Mouse (Mus musculus) 3134 (cell line): ENCODE data around the gene Txndc15.
"Not testable (repeated sequence)": the region's sequence is repeated elsewhere in the genome, so short reads cannot be mapped to it uniquely, and the experiment has no call there.

Experiments
- DNase-seq: peaks from one replicate; pipeline ENCODE4 v3.0.0-alpha.2; 2011; ENCODE audit warnings: low spot score; ENCODE audit not compliant: insufficient read length; ENCODE audit errors: extremely low read depth

The Txndc15 gene

DNA sequence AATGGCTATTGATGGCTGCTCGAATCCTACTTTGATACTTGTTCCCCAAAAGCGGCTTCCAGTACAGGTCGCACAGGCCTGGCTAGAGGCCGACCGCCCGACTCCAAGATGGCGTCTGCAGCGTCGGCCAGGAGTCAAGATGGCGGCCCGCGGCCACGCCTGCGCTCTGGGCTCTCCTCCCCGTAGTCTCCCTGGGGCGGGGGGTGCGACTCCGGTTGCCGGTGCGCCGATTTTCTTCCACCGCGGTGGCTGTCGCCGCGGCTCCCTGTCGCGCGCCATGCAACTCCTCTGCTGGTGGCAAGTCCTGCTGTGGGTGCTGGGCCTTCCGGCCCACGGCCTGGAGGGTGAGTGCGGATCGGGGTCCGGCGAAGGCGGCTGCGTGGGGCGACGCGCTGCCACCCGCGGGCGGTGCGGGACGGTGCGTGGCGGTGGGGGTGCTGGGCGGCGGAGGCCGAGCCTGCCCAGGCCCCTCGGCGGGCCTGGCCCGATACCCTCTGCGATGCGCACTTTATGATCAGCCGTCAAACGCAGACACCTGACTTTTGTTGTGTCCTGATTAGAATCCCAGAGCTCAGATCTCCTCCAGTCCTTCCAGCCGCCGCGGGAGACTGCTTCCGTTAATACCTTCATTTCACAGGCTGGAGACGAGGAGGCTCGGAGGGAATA lies at the start of gene Txndc15:
Gene Txndc15 (plus strand): TSS at position 150 of the 666 bp plus-strand sequence.
- peak; percentile 85 for DNase-seq

DNA sequence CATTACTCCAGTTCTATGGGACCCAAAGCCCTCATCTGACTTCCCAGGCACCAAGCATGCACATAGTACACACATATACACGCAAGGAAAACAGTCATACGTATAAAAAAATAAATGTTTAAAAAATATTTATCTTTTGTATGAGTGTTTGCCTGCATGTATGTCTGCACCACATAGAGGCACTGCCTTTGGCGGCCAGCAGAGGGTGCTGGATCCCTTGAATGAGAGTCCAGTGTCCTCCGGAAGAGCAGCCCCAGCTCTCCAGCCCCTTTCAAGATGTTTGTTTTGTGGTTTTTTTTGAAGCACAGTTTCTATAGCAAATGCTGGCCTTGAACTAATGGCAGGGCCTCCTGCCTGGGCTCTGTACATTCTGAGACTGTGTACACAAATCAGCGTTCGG lies 45.9 kb upstream of the Txndc15 start:
- DNase-seq, result no peak

DNA sequence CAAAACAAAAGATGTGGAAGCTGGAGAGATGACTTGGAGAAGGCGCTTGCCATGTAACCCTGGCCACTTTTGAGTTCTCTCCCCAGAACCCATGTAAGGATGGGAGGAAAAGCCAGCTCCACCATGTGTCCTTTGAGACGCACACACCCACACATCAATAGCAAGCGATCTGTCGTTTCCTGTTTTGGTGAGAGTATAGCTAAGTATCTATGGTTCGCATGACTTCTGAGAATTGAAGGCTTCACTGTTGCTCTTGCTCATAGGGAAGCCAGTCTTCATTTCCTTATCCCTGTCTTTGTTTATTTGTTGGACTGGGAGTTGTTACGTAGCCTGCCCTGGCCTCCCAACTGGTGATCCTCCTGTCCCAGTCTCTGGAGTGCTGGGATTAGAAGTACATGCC lies 41.7 kb upstream of the Txndc15 start:
- no peak for DNase-seq

DNA sequence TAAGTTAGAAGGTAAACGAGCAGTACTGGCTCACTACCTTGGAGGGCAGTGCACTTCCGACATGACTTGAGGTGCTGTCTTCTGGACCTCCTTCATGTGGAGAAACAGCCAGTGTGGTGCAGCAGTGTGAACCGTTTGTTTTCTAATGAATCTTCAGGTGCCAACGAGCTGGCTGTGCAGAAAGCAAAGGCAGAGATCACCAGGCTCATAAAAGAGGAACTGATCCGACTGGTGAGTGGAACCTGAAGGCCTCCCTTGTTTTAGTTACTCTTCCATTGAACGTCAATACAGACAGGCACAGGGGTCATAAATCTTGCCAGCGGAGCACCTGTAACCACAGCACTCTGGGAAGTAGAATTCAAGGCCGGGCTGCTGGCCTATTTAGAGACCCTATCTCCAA lies 37.1 kb upstream of the Txndc15 start:
- no peak for DNase-seq

DNA sequence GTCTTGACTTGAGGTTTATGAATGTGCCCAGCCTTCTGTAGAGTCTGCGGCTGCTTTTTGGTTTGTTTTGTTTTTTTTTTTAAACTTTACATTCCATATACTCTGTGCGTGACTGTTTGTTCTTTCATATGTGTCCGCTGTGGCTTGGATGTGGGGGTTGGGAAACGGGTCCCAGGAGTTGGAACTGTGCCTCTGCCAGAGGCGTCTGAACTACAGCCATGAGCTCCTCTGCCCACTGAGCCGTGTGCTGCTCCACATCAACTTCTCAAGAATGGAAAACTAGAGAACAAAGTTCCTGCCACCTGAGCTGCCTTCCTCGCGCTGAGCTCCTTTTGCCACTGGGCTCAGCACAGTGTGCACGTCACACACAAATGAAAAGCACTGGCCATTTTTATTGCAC lies 32.2 kb upstream of the Txndc15 start:
- DNase-seq, result no peak

DNA sequence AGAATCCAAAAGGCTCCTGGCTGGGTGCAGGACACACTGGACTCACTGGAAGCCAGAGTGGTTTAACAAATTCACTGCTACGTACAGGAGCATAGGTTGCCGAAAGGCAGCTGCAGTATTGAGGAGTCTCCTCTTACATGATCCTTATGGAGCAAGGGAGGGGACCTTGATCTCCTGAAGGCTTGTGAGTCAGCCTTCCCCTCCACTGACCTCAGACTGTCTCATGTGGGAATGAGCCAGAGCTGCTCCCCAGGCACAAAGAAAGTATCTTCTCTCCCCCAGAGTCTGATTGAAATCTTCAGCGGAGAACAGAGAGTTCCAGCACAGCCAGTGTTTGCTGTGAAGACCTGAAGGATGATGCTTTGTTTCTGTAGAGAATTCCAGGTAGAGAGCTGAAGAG lies 30.9 kb upstream of the Txndc15 start:
- no peak for DNase-seq

DNA sequence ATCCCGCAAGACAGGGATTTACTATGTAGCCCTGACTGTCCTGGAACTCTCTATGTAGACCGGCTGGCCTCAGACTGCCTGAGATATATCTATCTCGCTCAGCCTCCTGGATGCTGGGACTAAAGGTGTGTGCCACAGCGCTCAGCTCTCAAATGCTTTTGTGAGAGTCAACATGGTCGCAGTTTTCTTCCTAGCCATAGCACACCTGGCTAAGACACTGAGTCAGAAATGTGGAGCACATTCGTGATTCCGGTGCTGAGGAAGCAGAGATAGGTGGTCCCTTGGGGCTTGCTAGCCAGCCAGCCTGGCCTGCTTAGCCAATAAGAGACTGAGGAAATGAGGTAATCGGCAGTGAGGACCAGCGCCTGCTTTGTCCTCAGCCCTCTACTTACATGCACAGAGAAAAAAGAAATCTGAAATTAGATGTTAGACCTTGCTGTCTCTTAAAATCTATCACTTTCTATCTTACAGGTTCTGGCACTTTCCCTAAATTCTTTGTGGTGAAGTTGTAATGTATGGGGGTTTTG lies 28.3 kb upstream of the Txndc15 start:
- no peak for DNase-seq

DNA sequence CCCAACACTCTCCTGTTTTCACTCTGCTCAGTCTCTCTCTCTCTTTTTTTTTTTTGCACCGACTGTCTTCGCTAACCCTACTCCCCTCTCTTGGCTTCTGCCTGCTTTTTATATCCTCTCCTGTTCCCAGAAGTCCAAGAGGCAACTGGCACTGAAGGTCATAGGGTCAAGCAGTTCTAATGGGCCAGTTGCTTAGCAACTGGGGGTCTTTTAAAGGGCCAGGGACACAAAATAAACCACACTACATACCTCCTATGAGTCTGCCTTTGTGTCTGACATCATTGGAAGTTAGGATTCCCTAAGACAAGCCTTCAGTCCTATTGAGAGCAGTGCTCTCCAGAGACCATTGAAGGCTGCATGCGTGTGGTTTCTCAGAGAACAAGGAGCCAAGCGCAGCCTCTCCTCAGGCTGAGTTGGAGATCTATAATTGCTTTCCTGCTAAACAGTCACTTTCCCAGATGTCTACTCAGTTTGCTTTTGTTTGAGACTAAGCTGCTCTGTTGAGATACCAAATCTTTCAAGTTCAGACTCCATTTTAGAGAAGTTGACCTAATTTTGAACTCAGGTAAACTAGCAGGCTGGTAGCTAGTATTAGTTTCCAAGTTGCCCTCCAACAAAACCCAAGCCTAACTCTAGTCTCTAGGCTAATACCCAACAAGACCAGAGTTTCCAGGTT lies 26.4 kb upstream of the Txndc15 start:
- DNase-seq, result no peak

DNA sequence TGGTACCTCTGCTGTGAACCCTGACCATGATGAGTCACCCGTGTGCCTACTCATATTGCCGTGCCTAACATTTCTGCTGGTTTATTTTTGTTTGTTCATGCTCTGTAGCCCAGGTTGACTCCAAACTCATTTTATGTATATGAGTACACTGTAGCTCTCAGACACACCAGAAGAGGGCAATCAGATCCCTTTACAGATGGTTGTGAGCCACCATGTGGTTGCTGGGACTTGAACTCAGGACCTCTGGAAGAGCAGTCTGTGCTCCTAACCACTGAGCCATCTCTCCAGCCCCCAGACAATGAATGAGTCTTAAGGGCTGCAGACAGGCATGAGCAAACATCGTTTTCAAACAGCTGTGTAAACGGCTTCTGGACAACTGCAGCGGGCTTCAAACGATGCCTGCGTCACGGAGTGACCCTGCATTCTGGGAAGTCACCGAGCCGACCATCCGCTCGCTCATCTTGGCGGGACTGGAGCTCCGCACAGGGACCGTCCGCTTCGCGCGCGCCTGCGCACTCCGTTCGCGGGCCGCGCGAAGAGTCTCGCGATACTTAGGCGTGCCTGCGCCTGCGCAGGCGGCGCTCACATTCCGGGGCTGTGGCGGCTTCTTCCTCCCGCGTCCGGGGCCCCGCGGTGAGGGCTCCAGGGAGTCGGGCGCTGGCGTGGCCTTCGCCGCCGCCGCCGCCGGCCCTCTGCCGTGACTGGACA lies 21.8 kb upstream of the Txndc15 start, which contains the start of gene B230219D22Rik:
Gene B230219D22Rik (plus strand): TSS at position 590 of the 708 bp plus-strand sequence.
- DNase-seq, result peak; percentile 96

DNA sequence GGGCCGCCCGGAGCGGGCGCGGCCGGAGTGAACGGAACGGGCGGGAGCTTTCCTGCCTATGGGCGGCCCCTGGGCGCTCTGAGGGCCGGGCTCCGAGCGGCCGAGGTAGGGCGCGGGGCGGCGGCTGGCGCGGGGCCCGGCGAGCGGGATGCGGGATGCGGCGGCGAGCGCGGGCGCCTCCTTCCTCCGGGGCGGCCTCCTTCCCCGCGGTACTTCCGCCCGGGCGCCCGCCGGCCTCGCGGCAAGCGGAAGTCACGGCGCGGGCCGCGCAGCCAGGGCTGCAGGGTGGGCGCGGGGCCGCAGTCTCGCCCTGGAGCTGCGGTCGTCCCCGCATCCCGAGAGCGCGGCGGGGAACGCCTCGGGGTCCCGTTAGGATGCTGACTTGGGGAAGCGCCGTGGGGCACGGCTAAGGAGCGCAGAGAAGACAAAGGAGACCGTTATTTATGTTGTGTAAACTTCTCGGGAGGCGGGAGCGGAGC lies 21.2 kb upstream of the Txndc15 start:
- DNase-seq, result peak; percentile 62

DNA sequence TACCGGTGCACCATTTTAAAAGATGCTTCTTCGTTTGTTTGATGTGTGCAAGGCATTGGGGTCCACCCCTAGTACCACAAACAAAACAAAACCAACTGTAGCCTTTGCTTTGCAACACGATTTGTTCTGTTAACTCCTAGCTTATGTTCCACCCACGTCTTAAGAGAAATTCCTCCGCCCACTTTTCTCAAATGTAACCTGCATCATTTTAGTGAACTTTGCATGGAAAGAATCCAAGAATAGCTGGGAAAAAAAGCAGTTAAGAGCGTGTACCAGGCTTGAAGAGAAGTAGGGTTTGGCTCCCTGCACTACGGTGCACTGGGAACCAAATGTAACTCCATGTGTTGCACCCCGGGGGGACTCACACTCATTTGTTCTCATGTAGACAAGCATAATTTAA lies 20.3 kb upstream of the Txndc15 start:
- DNase-seq, result no peak

DNA sequence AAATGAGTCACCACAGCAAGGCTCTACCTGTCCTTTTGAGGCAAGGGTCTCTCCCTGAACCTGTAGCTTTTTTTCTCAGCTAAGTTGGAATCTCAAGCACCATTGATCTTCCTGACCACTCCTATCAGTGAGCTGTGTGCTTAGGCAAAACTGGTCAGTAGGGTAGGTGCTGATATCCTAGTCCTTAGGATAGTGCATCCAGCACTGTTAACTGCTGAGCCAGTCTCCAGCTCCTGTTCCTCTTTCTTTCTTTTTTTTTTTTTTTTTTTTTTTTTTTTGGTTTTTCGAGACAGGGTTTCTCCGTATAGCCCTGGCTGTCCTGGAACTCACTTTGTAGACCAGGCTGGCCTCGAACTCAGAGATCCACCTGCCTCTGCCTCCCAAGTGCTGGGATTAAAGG lies 18.5 kb upstream of the Txndc15 start:
- DNase-seq, result not testable (repeated sequence)

DNA sequence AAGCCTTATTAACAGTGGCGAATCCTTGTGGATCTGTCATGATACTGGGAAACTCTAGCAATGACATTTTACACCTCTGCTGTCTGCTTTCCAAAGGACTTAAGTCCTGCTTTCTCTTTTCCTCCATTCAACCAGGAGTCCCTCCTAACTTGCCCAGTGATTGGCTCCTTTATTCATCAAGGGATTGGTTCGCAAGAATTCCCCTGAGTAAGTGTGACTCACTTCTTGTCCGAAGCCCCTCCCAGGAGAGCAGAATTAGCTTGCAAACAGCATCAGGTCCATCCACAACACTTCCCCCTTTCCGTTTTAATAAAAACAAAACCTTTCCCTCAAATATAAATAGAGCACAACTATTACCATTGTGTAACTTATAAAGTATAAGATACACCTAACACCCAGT lies 10.1 kb upstream of the Txndc15 start:
- DNase-seq, result no peak

DNA sequence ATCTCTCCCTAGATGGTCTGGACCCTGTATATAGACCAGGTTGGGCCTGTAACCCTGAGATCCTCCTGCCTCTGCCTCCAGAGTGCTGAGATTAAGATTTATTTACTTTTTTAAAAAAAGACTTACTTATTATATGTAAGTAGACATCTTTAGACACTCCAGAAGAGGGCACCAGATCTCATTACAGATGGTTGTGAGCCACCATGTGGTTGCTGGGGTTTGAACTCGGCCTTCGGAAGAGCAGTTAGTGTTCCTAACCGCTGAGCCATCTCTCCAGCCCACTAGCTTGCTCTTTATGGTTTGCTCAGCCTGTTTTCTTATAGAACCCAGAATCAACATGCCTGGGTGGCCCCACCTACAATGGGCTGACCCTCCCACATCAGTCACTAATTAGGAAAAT lies 1.6 kb upstream of the Txndc15 start:
- no peak for DNase-seq

DNA sequence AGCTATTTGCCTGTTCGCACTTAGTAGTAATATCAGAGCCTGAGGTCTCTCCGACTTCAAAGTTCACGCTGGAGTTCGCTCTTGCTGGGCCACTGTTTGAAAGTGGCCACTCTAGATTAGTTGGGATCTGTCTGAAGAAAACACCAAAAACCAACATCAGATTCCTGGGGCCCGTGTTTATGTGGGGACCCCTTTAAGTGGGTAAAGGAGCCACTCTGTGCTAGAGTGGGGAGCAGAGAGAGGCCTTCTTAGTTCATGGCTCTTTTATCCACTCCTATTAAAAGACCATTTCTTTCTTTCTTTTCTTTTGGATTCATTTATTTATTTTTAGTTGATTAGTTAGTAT lies 690 bp downstream of the Txndc15 start:
- no peak for DNase-seq

DNA sequence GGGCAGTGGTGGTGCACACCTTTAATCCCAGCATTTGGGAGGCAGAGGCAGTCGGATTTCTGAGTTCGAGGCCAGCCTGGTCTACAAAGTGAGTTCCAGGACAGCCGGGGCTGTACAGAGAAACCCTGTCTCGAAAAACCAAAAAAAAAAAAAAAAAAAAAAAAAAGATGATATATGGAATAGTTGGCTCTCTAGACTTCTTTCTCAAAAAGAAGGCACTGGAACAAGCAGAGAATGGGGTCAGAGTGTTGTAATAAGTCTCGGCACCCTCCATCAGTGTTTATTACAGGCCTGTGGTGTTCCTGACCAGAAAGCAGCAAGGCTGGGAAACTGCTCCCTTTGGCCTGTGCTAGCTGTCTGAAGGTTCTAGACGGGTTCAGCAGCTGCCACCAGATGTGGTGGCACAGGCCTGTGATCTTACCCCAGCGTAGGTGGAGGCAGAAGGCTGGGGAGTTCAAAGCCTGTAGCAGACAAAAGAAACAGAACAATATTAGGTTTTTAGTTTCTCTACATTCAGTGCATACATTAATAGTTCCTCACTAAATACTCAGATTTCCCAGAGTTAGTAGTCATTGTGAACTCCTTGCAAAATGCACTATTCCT lies 1.6 kb downstream of the Txndc15 start:
- DNase-seq, result no peak

DNA sequence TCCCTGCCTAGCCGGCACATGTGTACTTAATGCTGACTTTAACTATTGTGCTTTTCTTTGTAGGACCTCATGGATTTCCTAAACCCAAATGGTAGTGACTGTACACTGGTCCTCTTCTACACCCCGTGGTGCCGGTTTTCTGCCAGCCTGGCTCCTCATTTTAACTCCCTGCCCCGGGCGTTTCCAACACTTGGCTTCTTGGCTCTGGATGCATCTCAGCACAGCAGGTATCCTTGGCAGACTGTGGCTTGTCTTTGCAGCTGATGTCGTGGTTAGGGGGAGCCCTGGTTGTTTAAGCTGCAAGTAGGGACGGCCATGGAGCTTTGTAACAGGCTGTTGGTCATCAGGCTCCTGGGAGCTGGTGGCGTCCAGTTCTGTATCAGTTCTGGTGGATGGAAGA lies 7.1 kb downstream of the Txndc15 start:
- no peak for DNase-seq

DNA sequence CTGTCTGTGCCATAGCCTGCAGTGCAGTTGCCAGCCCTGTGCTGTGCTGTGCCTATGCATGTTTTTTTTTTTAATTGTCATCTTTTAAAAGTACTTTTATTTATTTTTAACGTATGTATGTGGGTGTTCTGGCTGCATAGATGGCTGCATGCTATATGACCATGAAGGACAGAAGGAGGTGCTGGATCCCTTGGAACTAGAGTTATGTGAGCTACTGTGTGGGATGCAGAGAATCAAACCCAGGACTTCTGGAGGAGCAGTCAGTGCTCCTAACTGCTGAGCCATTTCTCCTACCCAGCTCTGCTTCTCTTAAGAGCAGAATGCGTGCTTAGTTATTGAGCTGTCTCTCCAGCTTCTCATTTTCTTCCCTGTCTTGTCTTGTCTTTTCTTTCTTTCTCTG lies 7.5 kb downstream of the Txndc15 start:
- no peak for DNase-seq

DNA sequence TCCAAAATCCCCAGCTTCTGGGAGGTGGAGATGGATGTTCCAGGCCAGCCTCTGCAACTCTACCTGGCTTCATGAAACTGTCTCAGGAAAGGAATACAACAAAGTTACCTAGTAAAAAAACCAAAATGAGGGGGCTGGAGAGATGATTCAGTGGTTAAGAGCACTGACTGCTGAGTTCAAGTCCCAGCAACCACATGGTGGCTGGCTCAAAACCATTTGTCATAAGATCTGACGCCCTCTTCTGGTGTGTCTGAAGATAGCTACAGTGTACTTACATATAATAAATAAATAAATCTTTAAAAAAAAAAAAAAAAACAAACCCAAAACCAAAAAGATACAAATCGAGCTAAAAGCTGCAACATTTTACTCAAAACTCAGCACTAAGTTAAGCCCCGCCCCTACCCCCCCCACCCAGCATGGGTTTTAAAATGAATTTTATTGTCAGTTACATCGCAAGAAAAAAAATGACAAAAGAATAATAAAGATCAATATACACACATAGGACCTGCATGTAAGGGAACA lies 12.2 kb downstream of the Txndc15 start:
- DNase-seq, result no peak

DNA sequence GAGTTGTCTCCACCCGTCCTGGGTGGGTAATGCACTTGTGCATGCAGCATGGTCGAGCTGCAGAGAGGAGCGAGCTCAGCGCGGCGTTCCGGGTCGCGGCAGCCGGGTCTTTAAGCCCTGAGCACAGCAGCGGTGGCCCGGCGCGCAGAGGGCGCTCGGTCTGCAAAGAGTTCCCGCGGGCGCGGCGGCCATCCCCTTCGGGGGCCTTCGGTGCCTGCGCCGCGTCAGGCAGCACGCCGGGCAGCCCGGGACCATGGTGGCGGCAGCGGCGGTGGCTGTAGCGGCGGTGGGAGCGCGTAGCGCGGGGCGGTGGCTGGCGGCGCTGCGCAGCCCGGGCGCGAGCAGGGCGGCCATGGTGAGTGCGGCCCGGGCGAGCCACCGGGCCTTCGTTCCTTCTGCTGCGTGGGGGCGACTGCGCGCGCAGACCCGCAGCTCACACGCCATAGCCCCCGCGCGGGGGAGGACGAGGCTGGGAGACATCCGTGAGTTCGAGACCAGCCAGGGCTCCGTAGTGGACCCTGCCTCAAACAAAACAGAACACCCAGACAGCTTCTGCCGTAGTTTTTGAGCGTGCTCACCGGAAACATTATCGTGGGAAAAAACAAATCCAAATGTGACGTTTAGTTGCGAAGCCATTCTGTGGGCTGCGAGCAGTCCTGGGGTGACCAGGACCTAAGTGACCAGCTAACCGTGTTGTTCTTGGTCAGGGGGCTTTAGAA lies 12.8 kb downstream of the Txndc15 start, which contains the start of gene Pcbd2:
Gene Pcbd2 (plus strand): TSS at position 249 of the 719 bp plus-strand sequence.
- DNase-seq, result peak; percentile 87
